Comparison of ENCODE assay signal across 8 mouse cellular contexts in genomic region chr14:79768996-79769395, GRCm38 (mm10). TPM values are rescaled to one million over a fixed set of nuclear protein-coding genes. Genes with fewer than 3 reads are reported as not detected.
DNase-seq lines count a peak whose midpoint lies in the region; ATAC-seq and TF ChIP-seq lines count a peak whose summit lies in the region.

No protein-coding gene starts in this region.

- WGBS in heart, embryonic 10.5 days, result 7% methylated on average over 30 of the region's 30 CpGs
- 3% methylated on average over 30 of the region's 30 CpGs for WGBS in hindbrain, embryonic 16.5 days
- WGBS in midbrain, embryonic 12.5 days, result 3% methylated on average over 30 of the region's 30 CpGs

- no peak overlapping the region for H3K27ac ChIP-seq in heart, embryonic 10.5 days
- no peak overlapping the region for H3K27ac ChIP-seq in ES-Bruce4 (ENCODE audit: insufficient read depth, low read length)
- peak overlapping the region; percentile 86 for H3K27ac ChIP-seq in hindbrain, embryonic 16.5 days (ENCODE audit: low read depth, low read length)
- peak overlapping the region; percentile 52 for H3K27ac ChIP-seq in midbrain, embryonic 12.5 days (replicated peaks)

- TF ChIP-seq CTCF in ES-Bruce4 (IDR thresholded peaks at IDR 0.05; ENCODE audit: low read depth, low read length), result peak; percentile 8

- no peaks in the 10 kb centered on the region for H3K36me3 ChIP-seq in heart, embryonic 10.5 days
- H3K36me3 ChIP-seq in ES-Bruce4 (ENCODE audit: control insufficient read depth, insufficient read depth, low read length, poor library complexity, severe bottlenecking), result no peaks in the 10 kb centered on the region
- H3K36me3 ChIP-seq in hindbrain, embryonic 16.5 days (ENCODE audit: control insufficient read depth, insufficient read depth, low read length), result no peaks in the 10 kb centered on the region
- H3K36me3 ChIP-seq in midbrain, embryonic 12.5 days, result peaks cover 17% of the 10 kb centered on the region; the same call in 1 of the 2 replicates

- H3K4me1 ChIP-seq in heart, embryonic 10.5 days, result peaks cover 48% of the 10 kb centered on the region
- H3K4me1 ChIP-seq in ES-Bruce4 (ENCODE audit: control insufficient read depth, insufficient read depth, low read length), result no peaks in the 10 kb centered on the region
- H3K4me1 ChIP-seq in hindbrain, embryonic 16.5 days (ENCODE audit: control insufficient read depth, insufficient read depth, low read depth, low read length), result peaks cover 40% of the 10 kb centered on the region
- peaks cover 62% of the 10 kb centered on the region for H3K4me1 ChIP-seq in midbrain, embryonic 12.5 days

- H3K9ac ChIP-seq in ES-Bruce4 (ENCODE audit: low read depth, poor library complexity, severe bottlenecking), result no peak overlapping the region
- peak overlapping the region; percentile 72 for H3K9ac ChIP-seq in hindbrain, embryonic 16.5 days (ENCODE audit: low read depth, low read length)
- H3K9ac ChIP-seq in midbrain, embryonic 12.5 days (replicated peaks), result peak overlapping the region; percentile 76

- no peak for TF ChIP-seq EP300 in ES-Bruce4 (IDR thresholded peaks at IDR 0.05; ENCODE audit: insufficient read depth, low read depth, low read length)

- H3K9me3 ChIP-seq in heart, embryonic 10.5 days, result no peaks in the 10 kb centered on the region
- no peaks in the 10 kb centered on the region; the same call in 1 of the 2 replicates for H3K9me3 ChIP-seq in ES-Bruce4 (replicated peaks; ENCODE audit: control insufficient read depth, insufficient read depth, low read length, poor library complexity, severe bottlenecking)
- no peaks in the 10 kb centered on the region for H3K9me3 ChIP-seq in hindbrain, embryonic 16.5 days (ENCODE audit: control insufficient read depth, low read length)
- H3K9me3 ChIP-seq in midbrain, embryonic 12.5 days, result no peaks in the 10 kb centered on the region

- no peak for DNase-seq in heart, embryonic 10.5 days (ENCODE audit: low spot score)
- DNase-seq in heart, postnatal 36 days, result no peak
- DNase-seq in embryo, embryonic 11 days, result peak; percentile 65
- DNase-seq in spleen, adult 12 weeks (ENCODE audit: low spot score), result no peak

- no peak for ATAC-seq in hindbrain, embryonic 16.5 days
- no peak for ATAC-seq in midbrain, embryonic 12.5 days (ENCODE audit: low FRiP score, low read depth)
- no peak for ATAC-seq in erythroid progenitor cell, adult 5-6 weeks (replicated peaks; ENCODE audit: low FRiP score, poor library complexity, severe bottlenecking)

- H3K4me2 ChIP-seq in hindbrain, embryonic 16.5 days (ENCODE audit: low read length), result peak overlapping the region; percentile 88
- peak overlapping the region; percentile 72 for H3K4me2 ChIP-seq in midbrain, embryonic 12.5 days (replicated peaks)

- peak overlapping the region; percentile 53 for H3K4me3 ChIP-seq in heart, embryonic 10.5 days
- H3K4me3 ChIP-seq in ES-Bruce4 (ENCODE audit: low read depth, low read length), result no peak overlapping the region
- H3K4me3 ChIP-seq in hindbrain, embryonic 16.5 days (ENCODE audit: low read length), result peak overlapping the region; percentile 52
- H3K4me3 ChIP-seq in midbrain, embryonic 12.5 days, result peak overlapping the region; percentile 67

- H3K27me3 ChIP-seq in heart, embryonic 10.5 days (ENCODE audit: insufficient read depth, poor library complexity, severe bottlenecking), result peaks cover 83% of the 10 kb centered on the region
- peaks cover 14% of the 10 kb centered on the region; the same call in 1 of the 2 replicates for H3K27me3 ChIP-seq in ES-Bruce4 (ENCODE audit: control insufficient read depth, insufficient read depth, low read length, poor library complexity, severe bottlenecking)
- H3K27me3 ChIP-seq in hindbrain, embryonic 16.5 days (replicated peaks; ENCODE audit: control insufficient read depth, insufficient read depth, low read length), result peaks cover 8% of the 10 kb centered on the region
- H3K27me3 ChIP-seq in midbrain, embryonic 12.5 days, result peaks cover 63% of the 10 kb centered on the region

- TF ChIP-seq POLR2A in ES-Bruce4 (IDR thresholded peaks at IDR 0.05; ENCODE audit: insufficient read depth, low read length), result no peak

- intact Hi-C loops in heart, postnatal 36 days (cut with DNase I), result loop anchor here (1.0 kb wide), 1 partner anchor 447 kb away; no protein-coding TSS in a partner anchor

RNA-seq across cellular contexts. Expression of gene Pcdh8, which starts 2.1 kb away (rescaled TPM):
- 0.09 and 0.50 TPM in 2 replicates for polyA plus RNA-seq in heart, embryonic 10.5 days (2016; fragmentation: Nextera tagmentation; extraction: Ambion mirVana)
- total RNA-seq in heart, postnatal 36 days (2021), result under 1 TPM in 1 of 2 experiments, not detected in 1; 0.22 TPM
- 0.39 TPM in 1 of 2 replicates, not detected in the other for polyA plus RNA-seq in ES-Bruce4 (2011; ENCODE audit: insufficient read depth, insufficient read length, low read depth, missing spikeins)
- polyA plus RNA-seq in hindbrain, embryonic 16.5 days (2015; fragmentation: Nextera tagmentation; extraction: Ambion mirVana), result 35.7 and 42.8 TPM in 2 replicates
- 70.7 and 73.6 TPM in 2 replicates for polyA plus RNA-seq in midbrain, embryonic 12.5 days (2016; fragmentation: Nextera tagmentation; extraction: Ambion mirVana)
- total RNA-seq in erythroid progenitor cell, adult 5-6 weeks (2015; ENCODE audit: low replicate concordance), result not detected in 2 replicates
- not detected in 2 replicates for total RNA-seq in erythroid progenitor cell, adult 5-6 weeks (2017; ENCODE audit: low replicate concordance)

Comparison
In these comparisons a context has a peak if more than half of its experiments do, and no peak if none do; other contexts are left out.
1. H3K27ac ChIP-seq: peak in hindbrain, embryonic 16.5 days (single experiment) and midbrain, embryonic 12.5 days (single experiment); none in heart, embryonic 10.5 days (single experiment) and ES-Bruce4 (single experiment).
2. RNA of gene Pcdh8, which starts 2.1 kb away (polyA plus RNA-seq): 70.7 to 73.6 TPM in midbrain, embryonic 12.5 days and 35.7 to 42.8 TPM in hindbrain, embryonic 16.5 days; 0.09 to 0.50 TPM in heart, embryonic 10.5 days and 0.39 TPM in ES-Bruce4; every median in the first group is over 10 times any median in the second.